Mouse (Mus musculus): ENCODE measurements around the gene Lancl3.
A peak's percentile ranks its signal among the peaks of the same experiment; 100 is the strongest.
"Not testable (repeated sequence)": the region's sequence is repeated elsewhere in the genome, so short reads cannot be mapped to it uniquely, and the experiment has no call there.

The Lancl3 gene

GRCm38 (mm10) chrX:9271112-9271511, 71.4 kb downstream of the Lancl3 start:
- DNase-seq = no peak

GRCm38 (mm10) chrX:9271947-9272459, 72.3 kb downstream of the Lancl3 start:
- DNase-seq = no peak

GRCm38 (mm10) chrX:9272460-9273361, 73.0 kb downstream of the Lancl3 start, which contains the start of gene Xk:
TSS of gene Xk (plus strand) at chrX:9272756.
- peak; percentile 33 for DNase-seq

- no peak for DNase-seq
These were observed 73.8 kb downstream of the Lancl3 start for GRCm38 (mm10) chrX:9273377-9274002.

- no peak for DNase-seq
These were observed 74.6 kb downstream of the Lancl3 start for GRCm38 (mm10) chrX:9274321-9274720.

- DNase-seq = not testable (repeated sequence)
These were observed 83.8 kb downstream of the Lancl3 start, which contains the start of gene H2al1m for GRCm38 (mm10) chrX:9283464-9283863. TSS of gene H2al1m (plus strand) at chrX:9283764.

GRCm38 (mm10) chrX:9293140-9293829, 93.6 kb downstream of the Lancl3 start:
- DNase-seq = not testable (repeated sequence)

- no peak for DNase-seq
These were observed 98.7 kb downstream of the Lancl3 start for GRCm38 (mm10) chrX:9298413-9298864.

GRCm38 (mm10) chrX:9302791-9303190, 103.1 kb downstream of the Lancl3 start:
- DNase-seq = no peak

- DNase-seq = no peak
These were observed 103.8 kb downstream of the Lancl3 start for GRCm38 (mm10) chrX:9303455-9303854.

GRCm38 (mm10) chrX:9316457-9316856, 116.8 kb downstream of the Lancl3 start:
- DNase-seq = not testable (repeated sequence)
